Mouse (Mus musculus): ENCODE measurements at regions not wholly inside any gene's neighbourhood (a gene's known extent, or its start where the extent isn't known, plus 50 kb on each side); places are given as distances from the start of the nearest gene placed in this dataset.

- Histone ChIP-seq H3K9me3 (no peaks in the 10 kb centered on the region), H3K9ac (no peak overlapping the region), H3K4me1 (peaks cover 27% of the 10 kb centered on the region), H3K4me2 (no peak overlapping the region), H3K36me3 (no peaks in the 10 kb centered on the region), H3K27me3 (no peaks in the 10 kb centered on the region), H3K4me3 (no peak overlapping the region), H3K27ac (no peak overlapping the region; the same call in 1 of the 2 replicates)
- 83% methylated on average over 6 of the region's 6 CpGs for WGBS
- ATAC-seq (ENCODE audit: insufficient number of reproducible peaks, insufficient read depth, low FRiP score, low TSS enrichment, low read depth), result no peak
Measured at GRCm38 (mm10) chr13:111982796-111983460, 174.1 kb upstream of the Map3k1 start.

- ATAC-seq (ENCODE audit: insufficient number of reproducible peaks, insufficient read depth, low FRiP score, low TSS enrichment, low read depth), result no peak
- Histone ChIP-seq H3K4me2 (no peak overlapping the region), H3K36me3 (no peaks in the 10 kb centered on the region), H3K9me3 (no peaks in the 10 kb centered on the region), H3K4me3 (no peak overlapping the region), H3K27ac (no peak overlapping the region; the same call in 1 of the 2 replicates), H3K4me1 (peaks cover 16% of the 10 kb centered on the region), H3K9ac (no peak overlapping the region), H3K27me3 (no peaks in the 10 kb centered on the region)
- 72% methylated on average over 10 of the region's 10 CpGs for WGBS
Measured at GRCm38 (mm10) chr13:111984081-111984574, 175.3 kb upstream of the Map3k1 start.

- H3K27ac ChIP-seq, result no peak overlapping the region
- no peak overlapping the region for H3K4me3 ChIP-seq
- no peaks in the 10 kb centered on the region for H3K36me3 ChIP-seq
- no peaks in the 10 kb centered on the region for H3K27me3 ChIP-seq
- peaks cover 3% of the 10 kb centered on the region for H3K4me1 ChIP-seq
- ATAC-seq (ENCODE audit: insufficient number of reproducible peaks, insufficient read depth, low FRiP score, low TSS enrichment, low read depth), result no peak
- no peak overlapping the region for H3K9ac ChIP-seq
- no peak overlapping the region for H3K4me2 ChIP-seq
- H3K9me3 ChIP-seq, result no peaks in the 10 kb centered on the region
- WGBS, result 87% methylated on average over 5 of the region's 5 CpGs
Measured at GRCm38 (mm10) chr13:111985406-111985805, 176.6 kb upstream of the Map3k1 start.

- Histone ChIP-seq H3K27ac (no peak overlapping the region), H3K9me3 (no peaks in the 10 kb centered on the region), H3K27me3 (no peaks in the 10 kb centered on the region), H3K36me3 (no peaks in the 10 kb centered on the region), H3K9ac (no peak overlapping the region), H3K4me1 (peaks cover 2% of the 10 kb centered on the region; the same call in 1 of the 2 replicates), H3K4me3 (no peak overlapping the region), H3K4me2 (no peak overlapping the region)
- ATAC-seq (ENCODE audit: insufficient number of reproducible peaks, insufficient read depth, low FRiP score, low TSS enrichment, low read depth), result no peak
- WGBS, result 80% methylated on average over 15 of the region's 15 CpGs
Measured at GRCm38 (mm10) chr13:111986681-111987080, 177.9 kb upstream of the Map3k1 start.

GRCm38 (mm10) chr13:111987420-111987819, 178.6 kb upstream of the Map3k1 start:
- no peak for ATAC-seq (ENCODE audit: insufficient number of reproducible peaks, insufficient read depth, low FRiP score, low TSS enrichment, low read depth)
- H3K36me3 ChIP-seq, result no peaks in the 10 kb centered on the region
- H3K27me3 ChIP-seq, result no peaks in the 10 kb centered on the region
- H3K9ac ChIP-seq, result no peak overlapping the region
- no peak overlapping the region for H3K27ac ChIP-seq
- H3K9me3 ChIP-seq, result no peaks in the 10 kb centered on the region
- H3K4me3 ChIP-seq, result no peak overlapping the region
- 88% methylated on average over 3 of the region's 3 CpGs for WGBS
- peaks cover 2% of the 10 kb centered on the region; the same call in 1 of the 2 replicates for H3K4me1 ChIP-seq
- no peak overlapping the region for H3K4me2 ChIP-seq

GRCm38 (mm10) chr13:111990913-111991534, 182.2 kb upstream of the Map3k1 start:
- Histone ChIP-seq H3K4me2 (no peak overlapping the region), H3K36me3 (no peaks in the 10 kb centered on the region), H3K4me3 (no peak overlapping the region), H3K27ac (no peak overlapping the region), H3K4me1 (0 out of 2 replicates have a peak, but pooled peaks cover 6% of the 10 kb centered on the region), H3K9me3 (no peaks in the 10 kb centered on the region), H3K9ac (no peak overlapping the region), H3K27me3 (no peaks in the 10 kb centered on the region)
- 35% methylated on average over 11 of the region's 11 CpGs for WGBS
- no peak for ATAC-seq (ENCODE audit: insufficient number of reproducible peaks, insufficient read depth, low FRiP score, low TSS enrichment, low read depth)

GRCm38 (mm10) chr13:111992075-111992847, 183.5 kb upstream of the Map3k1 start:
- H3K36me3 ChIP-seq, result no peaks in the 10 kb centered on the region
- no peak for ATAC-seq (ENCODE audit: insufficient number of reproducible peaks, insufficient read depth, low FRiP score, low TSS enrichment, low read depth)
- no peak overlapping the region for H3K4me2 ChIP-seq
- no peaks in the 10 kb centered on the region for H3K27me3 ChIP-seq
- no peaks in the 10 kb centered on the region for H3K9me3 ChIP-seq
- H3K4me1 ChIP-seq, result 0 out of 2 replicates have a peak, but pooled peaks cover 9% of the 10 kb centered on the region
- no peak overlapping the region for H3K9ac ChIP-seq
- no peak overlapping the region for H3K27ac ChIP-seq
- H3K4me3 ChIP-seq, result no peak overlapping the region
- 84% methylated on average over 9 of the region's 9 CpGs for WGBS

GRCm38 (mm10) chr13:111994862-111995490, 186.2 kb upstream of the Map3k1 start:
- Histone ChIP-seq H3K4me3 (no peak overlapping the region), H3K36me3 (no peaks in the 10 kb centered on the region), H3K4me2 (no peak overlapping the region), H3K27me3 (no peaks in the 10 kb centered on the region), H3K27ac (no peak overlapping the region), H3K9me3 (no peaks in the 10 kb centered on the region), H3K4me1 (0 out of 2 replicates have a peak, but pooled peaks cover 9% of the 10 kb centered on the region), H3K9ac (no peak overlapping the region)
- ATAC-seq (ENCODE audit: insufficient number of reproducible peaks, insufficient read depth, low FRiP score, low TSS enrichment, low read depth), result no peak
- 85% methylated on average over 5 of the region's 5 CpGs for WGBS

- no peak overlapping the region for H3K4me3 ChIP-seq
- H3K27me3 ChIP-seq, result no peaks in the 10 kb centered on the region
- H3K9me3 ChIP-seq, result no peaks in the 10 kb centered on the region
- 64% methylated on average over 6 of the region's 6 CpGs for WGBS
- H3K27ac ChIP-seq, result no peak overlapping the region
- no peaks in the 10 kb centered on the region for H3K36me3 ChIP-seq
- 0 out of 2 replicates have a peak, but pooled peaks cover 9% of the 10 kb centered on the region for H3K4me1 ChIP-seq
- ATAC-seq (ENCODE audit: insufficient number of reproducible peaks, insufficient read depth, low FRiP score, low TSS enrichment, low read depth), result no peak
- no peak overlapping the region for H3K9ac ChIP-seq
- H3K4me2 ChIP-seq, result no peak overlapping the region
Measured at GRCm38 (mm10) chr13:111995716-111996115, 186.9 kb upstream of the Map3k1 start.

- H3K4me2 ChIP-seq, result no peak overlapping the region
- H3K36me3 ChIP-seq, result no peaks in the 10 kb centered on the region
- H3K9ac ChIP-seq, result no peak overlapping the region
- no peaks in the 10 kb centered on the region for H3K9me3 ChIP-seq
- no peak for ATAC-seq (ENCODE audit: insufficient number of reproducible peaks, insufficient read depth, low FRiP score, low TSS enrichment, low read depth)
- H3K27me3 ChIP-seq, result no peaks in the 10 kb centered on the region
- no peak overlapping the region for H3K4me3 ChIP-seq
- 0 out of 2 replicates have a peak, but pooled peaks cover 17% of the 10 kb centered on the region for H3K4me1 ChIP-seq
- 82% methylated on average over 11 of the region's 11 CpGs for WGBS
- no peak overlapping the region for H3K27ac ChIP-seq
Measured at GRCm38 (mm10) chr13:111996910-111997309, 188.1 kb upstream of the Map3k1 start.
